Mouse (Mus musculus): ENCODE data around the gene Ppp1r12a.

- TF ChIP-seq CTCF (IDR thresholded peaks at IDR 0.05) = no peak
- no peak for TF ChIP-seq EP300 (IDR thresholded peaks at IDR 0.05)
These were observed 136.3 kb downstream of the Ppp1r12a start for GRCm38 (mm10) chr10:108298261-108298660.
